Mouse (Mus musculus): ENCODE measurements around the gene Kcnj8. TPM values are rescaled to one million over a fixed set of nuclear protein-coding genes. Genes with fewer than 3 reads are reported as not detected.

Gene Kcnj8
- 0.27 TPM for polyA plus RNA-seq (2014; fragmentation: Illumina TruSeq; extraction: RNeasy Lipid Tissue Mini Kit (QIAGEN cat#74804); ENCODE audit: low read depth, low replicate concordance)

DNA sequence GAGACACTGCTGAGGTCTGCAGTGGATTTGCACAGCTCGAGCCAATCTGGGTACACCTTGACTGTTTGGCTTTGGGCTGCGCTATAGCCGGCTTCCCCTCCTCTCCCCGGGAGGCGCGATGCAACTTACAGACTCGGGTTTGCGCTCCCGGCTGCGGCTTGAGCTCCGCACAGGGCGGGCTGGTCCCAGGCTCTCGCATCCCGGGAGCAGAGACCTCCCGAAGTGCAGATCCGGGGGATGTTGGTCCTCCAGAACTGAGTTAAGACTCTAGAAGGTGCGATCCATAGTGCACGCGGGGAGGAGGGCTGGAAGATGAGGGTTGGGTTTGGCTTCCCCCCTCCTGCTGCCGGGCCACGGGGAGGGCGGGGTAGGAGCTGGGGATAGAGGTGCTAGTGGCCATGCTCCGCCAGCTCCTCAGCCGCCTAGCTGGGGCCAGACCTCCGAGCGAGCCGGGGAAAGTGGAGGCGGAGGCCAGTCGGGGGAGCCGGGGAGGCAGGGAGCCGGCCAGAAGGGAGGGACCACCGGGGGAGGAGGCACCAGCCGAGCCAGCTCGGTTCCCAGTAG lies at the start of gene Kcnj8:
Kcnj8 (minus strand) TSS at position 560 of the 564 bp plus-strand sequence.

Other genes starting within 250 kb of the Kcnj8 start
- gene Slco1a5, start 248.6 kb downstream of the Kcnj8 start, polyA plus RNA-seq (2014; fragmentation: Illumina TruSeq; extraction: RNeasy Lipid Tissue Mini Kit (QIAGEN cat#74804); ENCODE audit: low read depth, low replicate concordance): 4.2 TPM
- 38.2 TPM for gene Pyroxd1, start 226.0 kb downstream of the Kcnj8 start, polyA plus RNA-seq (2014; fragmentation: Illumina TruSeq; extraction: RNeasy Lipid Tissue Mini Kit (QIAGEN cat#74804); ENCODE audit: low read depth, low replicate concordance)
- 47.1 TPM for gene Recql, start 184.5 kb downstream of the Kcnj8 start, polyA plus RNA-seq (2014; fragmentation: Illumina TruSeq; extraction: RNeasy Lipid Tissue Mini Kit (QIAGEN cat#74804); ENCODE audit: low read depth, low replicate concordance)
- gene Golt1b, start 184.4 kb downstream of the Kcnj8 start, polyA plus RNA-seq (2014; fragmentation: Illumina TruSeq; extraction: RNeasy Lipid Tissue Mini Kit (QIAGEN cat#74804); ENCODE audit: low read depth, low replicate concordance): 27.4 TPM
- gene Spx, start 158.2 kb downstream of the Kcnj8 start, polyA plus RNA-seq (2014; fragmentation: Illumina TruSeq; extraction: RNeasy Lipid Tissue Mini Kit (QIAGEN cat#74804); ENCODE audit: low read depth, low replicate concordance): 0.29 TPM
- gene Gys2, start 98.5 kb downstream of the Kcnj8 start, polyA plus RNA-seq (2014; fragmentation: Illumina TruSeq; extraction: RNeasy Lipid Tissue Mini Kit (QIAGEN cat#74804); ENCODE audit: low read depth, low replicate concordance): not detected
- 76.3 TPM for gene Ldhb, start 63.7 kb downstream of the Kcnj8 start, polyA plus RNA-seq (2014; fragmentation: Illumina TruSeq; extraction: RNeasy Lipid Tissue Mini Kit (QIAGEN cat#74804); ENCODE audit: low read depth, low replicate concordance)
- gene Abcc9, start 130.7 kb upstream of the Kcnj8 start, polyA plus RNA-seq (2014; fragmentation: Illumina TruSeq; extraction: RNeasy Lipid Tissue Mini Kit (QIAGEN cat#74804); ENCODE audit: low read depth, low replicate concordance): 1.5 TPM
- gene Cmas, start 185.1 kb upstream of the Kcnj8 start, polyA plus RNA-seq (2014; fragmentation: Illumina TruSeq; extraction: RNeasy Lipid Tissue Mini Kit (QIAGEN cat#74804); ENCODE audit: low read depth, low replicate concordance): 51.1 TPM
- 0.13 TPM for gene Sult6b2, start 232.9 kb upstream of the Kcnj8 start, polyA plus RNA-seq (2014; fragmentation: Illumina TruSeq; extraction: RNeasy Lipid Tissue Mini Kit (QIAGEN cat#74804); ENCODE audit: low read depth, low replicate concordance)